8 mouse cellular contexts compared by ENCODE assay signal in genomic region chr9:120496691-120497090, GRCm38 (mm10). TPM values are rescaled to one million over a fixed set of nuclear protein-coding genes. Genes with fewer than 3 reads are reported as not detected.
DNase-seq lines count a peak whose midpoint lies in the region; ATAC-seq and TF ChIP-seq lines count a peak whose summit lies in the region.

No protein-coding gene starts in this region.

- H3K9ac ChIP-seq in lung, embryonic 14.5 days, result no peak overlapping the region

- H3K36me3 ChIP-seq in lung, embryonic 14.5 days (ENCODE audit: insufficient read depth), result peaks cover 27% of the 10 kb centered on the region

- 2% methylated on average over 3 of the region's 3 CpGs for WGBS in lung, embryonic 14.5 days

- peaks cover 5% of the 10 kb centered on the region; the same call in 1 of the 2 replicates for H3K4me1 ChIP-seq in lung, embryonic 14.5 days (ENCODE audit: insufficient read depth)

- H3K27me3 ChIP-seq in Patski, result no peaks in the 10 kb centered on the region
- H3K27me3 ChIP-seq in lung, embryonic 14.5 days (ENCODE audit: insufficient read depth, low read length), result no peaks in the 10 kb centered on the region

- no peak overlapping the region for H3K27ac ChIP-seq in lung, embryonic 14.5 days (ENCODE audit: low read depth)

- POLR2A ChIA-PET in Patski (lab: Charles Lee), result no interaction called here

- CTCF ChIA-PET in Patski (lab: Charles Lee), result no interaction called here

- peak; percentile 83 for TF ChIP-seq CTCF in Patski (IDR thresholded peaks at IDR 0.05)
- peak; percentile 92 for TF ChIP-seq CTCF in lung, embryonic 14.5 days (IDR thresholded peaks at IDR 0.05; ENCODE audit: low read depth)

- no peak overlapping the region for H3K4me3 ChIP-seq in lung, embryonic 14.5 days (ENCODE audit: low read depth, low read length)

- ATAC-seq in frontal cortex, adult (ENCODE audit: low TSS enrichment), result no peak
- no peak for ATAC-seq in Patski
- ATAC-seq in lung, embryonic 14.5 days (ENCODE audit: insufficient read depth), result peak; percentile 7; the same call in 1 of the 2 replicates

- no peaks in the 10 kb centered on the region for H3K9me3 ChIP-seq in lung, embryonic 14.5 days (ENCODE audit: low read depth, low read length)

- H3K4me2 ChIP-seq in lung, embryonic 14.5 days, result no peak overlapping the region

- in situ Hi-C loops in Patski (cut with MboI; ENCODE audit: low pct_unique_long_range_greater_than_20kb), result no loop called here

- DNase-seq in frontal cortex, adult 2 months (ENCODE audit: extremely low spot score in 1 of 2, low spot score in 1 of 2), result peak; percentile 67 to 85
- no peak for DNase-seq in Patski (ENCODE audit: low read depth, low spot score)
- DNase-seq in cerebellum, postnatal 36 days, result peak; percentile 71 to 83
- DNase-seq in gastrocnemius, postnatal 10 days, result peak; percentile 55
- DNase-seq in kidney, postnatal 25 days, result peak; percentile 65 to 75
- peak; percentile 90 for DNase-seq in lung, embryonic 14.5 days
- peak; percentile 51 for DNase-seq in skeletal muscle tissue, adult 2 months (ENCODE audit: low read depth, low spot score)

RNA-seq across cellular contexts. Expression of gene Eif1b, which starts 4.7 kb away (rescaled TPM):
- 150 and 166 TPM in 2 replicates for polyA plus RNA-seq in frontal cortex, adult 2 months (2012; rRNA removed)
- polyA plus RNA-seq in Patski (2021), result 51.3 TPM
- total RNA-seq in gastrocnemius, postnatal 10 days (2021), result 10 to 100 TPM; 41.1 TPM
- 195 and 196 TPM in 2 replicates for polyA plus RNA-seq in lung, embryonic 14.5 days (2014; fragmentation: Nextera tagmentation; extraction: Ambion mirVana)

RNA-seq across cellular contexts. Expression of gene Entpd3, which starts 42.9 kb away (rescaled TPM):
- polyA plus RNA-seq in frontal cortex, adult 2 months (2012; rRNA removed), result 5.7 and 6.0 TPM in 2 replicates
- not detected for polyA plus RNA-seq in Patski (2021)
- 1 to 10 TPM in 1 of 2 experiments, not detected in 1; 1.7 TPM for total RNA-seq in gastrocnemius, postnatal 10 days (2021)
- polyA plus RNA-seq in lung, embryonic 14.5 days (2014; fragmentation: Nextera tagmentation; extraction: Ambion mirVana), result 14.9 TPM in 2 replicates
